Mouse (Mus musculus): Measurements from ENCODE around the gene Prdx2. TPM values are rescaled to one million over a fixed set of nuclear protein-coding genes. Genes with fewer than 3 reads are reported as not detected.

Prdx2 gene
- total and polyA plus RNA-seq, 2 experiments from 2014 or later = 802 to 904 TPM

GRCm38 (mm10) chr8:84930582-84930981 lies 38.8 kb upstream of the Prdx2 start:
- 92% methylated on average over 13 of the region's 13 CpGs for WGBS
- ATAC-seq (ENCODE audit: low FRiP score) (no peak), DNase-seq (ENCODE audit: low spot score) (no peak)
- H3K9ac ChIP-seq (replicated peaks; ENCODE audit: low read length, poor library complexity, severe bottlenecking) = 0 out of 2 replicates have a peak overlapping the region, but pooled peaks have one; percentile 19
- no peak for TF ChIP-seq CTCF (IDR thresholded peaks at IDR 0.05)
- H3K4me3 ChIP-seq (ENCODE audit: low read depth, low read length) = no peak overlapping the region
- H3K27ac ChIP-seq (ENCODE audit: low read depth, low read length) = no peak overlapping the region
- H3K27me3 ChIP-seq (ENCODE audit: insufficient read depth, low read length) = no peaks in the 10 kb centered on the region
- H3K4me1 ChIP-seq (ENCODE audit: insufficient read depth, low read length) = peaks cover 5% of the 10 kb centered on the region
- no peaks in the 10 kb centered on the region for H3K9me3 ChIP-seq (ENCODE audit: low read length)
- H3K36me3 ChIP-seq (ENCODE audit: insufficient read depth, low read length) = peaks cover 21% of the 10 kb centered on the region
- H3K4me2 ChIP-seq (ENCODE audit: low read depth, low read length, poor library complexity, severe bottlenecking) = no peak overlapping the region

GRCm38 (mm10) chr8:84933767-84934559 lies 35.4 kb upstream of the Prdx2 start:
- H3K27ac ChIP-seq (ENCODE audit: low read depth, low read length) = no peak overlapping the region
- WGBS = 82% methylated on average over 16 of the region's 16 CpGs

GRCm38 (mm10) chr8:84934860-84935259 lies 34.5 kb upstream of the Prdx2 start:
- Histone ChIP-seq H3K9me3 (ENCODE audit: low read length) (no peaks in the 10 kb centered on the region), H3K9ac (replicated peaks; ENCODE audit: low read length, poor library complexity, severe bottlenecking) (peak overlapping the region; percentile 99), H3K36me3 (ENCODE audit: insufficient read depth, low read length) (peaks cover 11% of the 10 kb centered on the region), H3K4me1 (ENCODE audit: insufficient read depth, low read length) (peaks cover 5% of the 10 kb centered on the region), H3K4me2 (ENCODE audit: low read depth, low read length, poor library complexity, severe bottlenecking) (peak overlapping the region; percentile 93), H3K4me3 (ENCODE audit: low read depth, low read length) (peak overlapping the region; percentile 93), H3K27ac (ENCODE audit: low read depth, low read length) (peak overlapping the region; percentile 97), H3K27me3 (ENCODE audit: insufficient read depth, low read length) (no peaks in the 10 kb centered on the region)
- no peak for TF ChIP-seq CTCF (IDR thresholded peaks at IDR 0.05)
- DNase-seq (ENCODE audit: low spot score) = peak; percentile 94
- peak; percentile 63 for ATAC-seq (ENCODE audit: low FRiP score)
- 3% methylated on average over 15 of the region's 15 CpGs for WGBS

More at GRCm38 (mm10) chr8:84933767-84934559, 35.4 kb upstream of the Prdx2 start:
- Histone ChIP-seq H3K9ac (replicated peaks; ENCODE audit: low read length, poor library complexity, severe bottlenecking) (no peak overlapping the region), H3K4me3 (ENCODE audit: low read depth, low read length) (peak overlapping the region; percentile 93; the same call in 1 of the 2 replicates), H3K4me1 (ENCODE audit: insufficient read depth, low read length) (peaks cover 5% of the 10 kb centered on the region), H3K36me3 (ENCODE audit: insufficient read depth, low read length) (peaks cover 12% of the 10 kb centered on the region), H3K27me3 (ENCODE audit: insufficient read depth, low read length) (no peaks in the 10 kb centered on the region), H3K4me2 (ENCODE audit: low read depth, low read length, poor library complexity, severe bottlenecking) (peak overlapping the region; percentile 93), H3K9me3 (ENCODE audit: low read length) (no peaks in the 10 kb centered on the region)
- no peak for DNase-seq (ENCODE audit: low spot score)
- TF ChIP-seq CTCF (IDR thresholded peaks at IDR 0.05) = no peak
- no peak for ATAC-seq (ENCODE audit: low FRiP score)

GRCm38 (mm10) chr8:84935489-84935888 lies 33.9 kb upstream of the Prdx2 start:
- WGBS = 7% methylated on average over 14 of the region's 14 CpGs
- no peak for TF ChIP-seq CTCF (IDR thresholded peaks at IDR 0.05)
- peaks cover 5% of the 10 kb centered on the region for H3K36me3 ChIP-seq (ENCODE audit: insufficient read depth, low read length)
- H3K4me1 ChIP-seq (ENCODE audit: insufficient read depth, low read length) = peaks cover 5% of the 10 kb centered on the region
- H3K4me3 ChIP-seq (ENCODE audit: low read depth, low read length) = peak overlapping the region; percentile 93
- no peak for DNase-seq (ENCODE audit: low spot score)
- no peaks in the 10 kb centered on the region for H3K27me3 ChIP-seq (ENCODE audit: insufficient read depth, low read length)
- H3K4me2 ChIP-seq (ENCODE audit: low read depth, low read length, poor library complexity, severe bottlenecking) = peak overlapping the region; percentile 93
- H3K27ac ChIP-seq (ENCODE audit: low read depth, low read length) = peak overlapping the region; percentile 97
- peak overlapping the region; percentile 99 for H3K9ac ChIP-seq (replicated peaks; ENCODE audit: low read length, poor library complexity, severe bottlenecking)
- ATAC-seq (ENCODE audit: low FRiP score) = no peak
- no peaks in the 10 kb centered on the region for H3K9me3 ChIP-seq (ENCODE audit: low read length)

GRCm38 (mm10) chr8:84936041-84936961 lies 33.1 kb upstream of the Prdx2 start:
- peak overlapping the region; percentile 93 for H3K4me3 ChIP-seq (ENCODE audit: low read depth, low read length)
- TF ChIP-seq CTCF (IDR thresholded peaks at IDR 0.05) = no peak
- H3K9ac ChIP-seq (replicated peaks; ENCODE audit: low read length, poor library complexity, severe bottlenecking) = peak overlapping the region; percentile 99
- peaks cover 2% of the 10 kb centered on the region; the same call in 1 of the 2 replicates for H3K36me3 ChIP-seq (ENCODE audit: insufficient read depth, low read length)
- peak overlapping the region; percentile 97 for H3K27ac ChIP-seq (ENCODE audit: low read depth, low read length)
- H3K27me3 ChIP-seq (ENCODE audit: insufficient read depth, low read length) = no peaks in the 10 kb centered on the region
- peak; percentile 49 for DNase-seq (ENCODE audit: low spot score)
- 8% methylated on average over 23 of the region's 23 CpGs for WGBS
- peak; percentile 62 for ATAC-seq (ENCODE audit: low FRiP score)
- peak overlapping the region; percentile 93 for H3K4me2 ChIP-seq (ENCODE audit: low read depth, low read length, poor library complexity, severe bottlenecking)
- H3K9me3 ChIP-seq (ENCODE audit: low read length) = no peaks in the 10 kb centered on the region
- peaks cover 5% of the 10 kb centered on the region for H3K4me1 ChIP-seq (ENCODE audit: insufficient read depth, low read length)

Measured in midbrain, postnatal 0 days (tissue).